Mouse (Mus musculus) gastrocnemius, postnatal 14 days (tissue): ENCODE data around the gene Olfr116. TPM values are rescaled to one million over a fixed set of nuclear protein-coding genes. Genes with fewer than 3 reads are reported as not detected.

ENCODE experiments used
- DNase-seq: peaks from one replicate; pipeline ENCODE4 v3.0.0; 2021; ENCODE audit warnings: mixed read lengths
- intact Hi-C: fragments of 180-260 bp; cut with DNase I; formaldehyde crosslinking; loops from one replicate; pipeline ENCODE4 v1.15.1; 2025; ENCODE audit warnings: low total_unique reads
- long read RNA-seq, 2 experiments: library from polyadenylated mRNA; stranded (forward); transcript quantifications; one replicate each; pipeline ENCODE4 v2.0.0; 2021
- total RNA-seq, 2 experiments: library from RNA; stranded (reverse); gene quantifications; 2 replicates each; pipeline ENCODE4 v1.2.3; 2021

Olfr116 gene
- not detected for total RNA-seq
- long read RNA-seq, experiment 1: 0 reads
- long read RNA-seq, experiment 2: 0 reads

- intact Hi-C loops: no loop called here
- DNase-seq: no peak
Observed at GRCm38 (mm10) chr17:37627009-37627408, at the start of gene Olfr116, which contains the start of gene Olfr115. Olfr116 (minus strand) TSS chr17:37627199. Olfr115 (minus strand) TSS chr17:37627109.

DNA sequence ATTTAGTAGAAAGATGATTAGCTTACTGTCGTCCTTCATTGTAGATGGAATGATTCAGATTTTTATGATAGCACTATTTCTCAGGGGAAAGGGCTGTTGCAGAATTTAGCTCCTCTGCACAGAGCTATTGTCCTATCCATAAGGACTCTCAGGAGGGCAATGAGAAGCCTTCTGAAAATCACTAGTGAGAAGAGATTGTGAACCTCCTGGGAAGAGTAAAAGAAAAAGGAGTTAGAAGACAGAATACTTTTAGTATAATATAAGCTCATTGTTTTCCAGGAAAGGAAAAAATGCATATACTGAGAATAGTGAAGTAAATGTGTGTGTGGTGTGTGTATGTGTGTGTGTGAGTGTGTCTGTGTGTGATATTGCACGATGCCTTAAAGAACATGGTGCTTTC, 39.7 kb upstream of the Olfr116 start, which contains the start of gene Olfr118:
TSS of gene Olfr118 (plus strand) at position 301 of the 400 bp plus-strand sequence.
- intact Hi-C loops: no loop called here
- no peak for DNase-seq

GRCm38 (mm10) chr17:37663682-37664081, 36.7 kb upstream of the Olfr116 start, which contains the start of gene Olfr117:
Olfr117 (minus strand) TSS chr17:37663782.
- DNase-seq: no peak
- intact Hi-C loops: no loop called here

GRCm38 (mm10) chr17:37592643-37593042, 34.4 kb downstream of the Olfr116 start, which contains the start of gene Olfr114:
Olfr114 (minus strand) TSS chr17:37592743.
- DNase-seq: no peak
- intact Hi-C loops: no loop called here

GRCm38 (mm10) chr17:37577563-37577962, 49.4 kb downstream of the Olfr116 start, which contains the start of gene Olfr113:
Olfr113 (minus strand) TSS chr17:37577663.
- DNase-seq: no peak
- intact Hi-C loops: no loop called here

Other genes with a start within 250 kb of the Olfr116 start
- gene Olfr105-ps, start 248.2 kb downstream of the Olfr116 start, total RNA-seq: not detected
- gene Olfr106-ps, start 236.8 kb downstream of the Olfr116 start, total RNA-seq: not detected
- gene Olfr107, start 228.0 kb downstream of the Olfr116 start, total RNA-seq: not detected
- gene Olfr108, start 181.7 kb downstream of the Olfr116 start, total RNA-seq: not detected
- gene Olfr109, start 168.3 kb downstream of the Olfr116 start, total RNA-seq: not detected
- not detected for gene H2-M2, start 143.6 kb downstream of the Olfr116 start, total RNA-seq
- gene Olfr110, start 134.7 kb downstream of the Olfr116 start, total RNA-seq: not detected
- not detected for gene Olfr111, start 119.2 kb downstream of the Olfr116 start, total RNA-seq
- not detected for gene Olfr112, start 57.7 kb downstream of the Olfr116 start, total RNA-seq
- gene Olfr113, start 49.5 kb downstream of the Olfr116 start, total RNA-seq: not detected
- not detected for gene Olfr114, start 34.5 kb downstream of the Olfr116 start, total RNA-seq
- not detected for gene Olfr115, start 90 bp downstream of the Olfr116 start, total RNA-seq
- not detected for gene Olfr117, start 36.6 kb upstream of the Olfr116 start, total RNA-seq
- gene Olfr118, start 39.8 kb upstream of the Olfr116 start, total RNA-seq: not detected
- gene Olfr119, start 69.4 kb upstream of the Olfr116 start, total RNA-seq: not detected
- not detected for gene Olfr120, start 94.6 kb upstream of the Olfr116 start, total RNA-seq
- gene Olfr121, start 121.7 kb upstream of the Olfr116 start, total RNA-seq: not detected
- not detected for gene Olfr122, start 141.4 kb upstream of the Olfr116 start, total RNA-seq
- gene Olfr123, start 166.3 kb upstream of the Olfr116 start, total RNA-seq: not detected
- not detected for gene Olfr124, start 172.7 kb upstream of the Olfr116 start, total RNA-seq
- gene Olfr125, start 205.8 kb upstream of the Olfr116 start, total RNA-seq: not detected
- gene Olfr126, start 220.3 kb upstream of the Olfr116 start, total RNA-seq: not detected